Mouse (Mus musculus) right cerebral cortex, postnatal 10 days (tissue): ENCODE results near the gene Dlgap1.

Source experiments
- DNase-seq, 2 experiments: peaks; one replicate each; pipeline ENCODE4 v3.0.0; 2021; ENCODE audit warnings: low spot score in 2 of 2

Gene Dlgap1

GRCm38 (mm10) chr17:70838533-70838932 lies 869.7 kb downstream of the Dlgap1 start:
- DNase-seq: no peak

- DNase-seq: no peak
Observed at GRCm38 (mm10) chr17:70843252-70843651, 874.4 kb downstream of the Dlgap1 start.

GRCm38 (mm10) chr17:70844971-70845370 lies 876.1 kb downstream of the Dlgap1 start:
- DNase-seq: peak in 1 of 2 experiments; percentile 32

- no peak for DNase-seq
Observed at GRCm38 (mm10) chr17:70845543-70845942, 876.7 kb downstream of the Dlgap1 start.

GRCm38 (mm10) chr17:70846111-70846644 lies 877.3 kb downstream of the Dlgap1 start:
- no peak for DNase-seq

GRCm38 (mm10) chr17:70847086-70847485 lies 878.2 kb downstream of the Dlgap1 start:
- no peak for DNase-seq

GRCm38 (mm10) chr17:70847751-70848510 lies 879.1 kb downstream of the Dlgap1 start:
- DNase-seq: no peak

GRCm38 (mm10) chr17:70848511-70849398 lies 879.9 kb downstream of the Dlgap1 start:
- DNase-seq: no peak

GRCm38 (mm10) chr17:70849399-70850232 lies 880.7 kb downstream of the Dlgap1 start:
- peak; percentile 72 to 73 for DNase-seq

- peak in 1 of 2 experiments; percentile 47 for DNase-seq
Observed at GRCm38 (mm10) chr17:70850233-70850995, 881.5 kb downstream of the Dlgap1 start.

- peak in 1 of 2 experiments; percentile 42 for DNase-seq
Observed at GRCm38 (mm10) chr17:70850996-70851991, 882.4 kb downstream of the Dlgap1 start.

- peak in 1 of 2 experiments; percentile 27 for DNase-seq
Observed at GRCm38 (mm10) chr17:70852011-70852685, 883.3 kb downstream of the Dlgap1 start.

- peak; percentile 67 to 68 for DNase-seq
Observed at GRCm38 (mm10) chr17:70852686-70853386, 884.0 kb downstream of the Dlgap1 start.

GRCm38 (mm10) chr17:70853436-70853905 lies 884.6 kb downstream of the Dlgap1 start, which contains the start of gene Tgif1:
Gene Tgif1 (minus strand): TSS chr17:70853546.
- peak in 1 of 2 experiments; percentile 36 for DNase-seq

GRCm38 (mm10) chr17:70854021-70854420 lies 885.1 kb downstream of the Dlgap1 start:
- DNase-seq: no peak

GRCm38 (mm10) chr17:70856871-70857415 lies 888.1 kb downstream of the Dlgap1 start:
- DNase-seq: no peak

- DNase-seq: no peak
Observed at GRCm38 (mm10) chr17:70858814-70859213, 889.9 kb downstream of the Dlgap1 start.

GRCm38 (mm10) chr17:70864117-70864516 lies 895.2 kb downstream of the Dlgap1 start:
- DNase-seq: no peak
